10 mouse cellular contexts compared by ENCODE assay signal in the genomic region with DNA sequence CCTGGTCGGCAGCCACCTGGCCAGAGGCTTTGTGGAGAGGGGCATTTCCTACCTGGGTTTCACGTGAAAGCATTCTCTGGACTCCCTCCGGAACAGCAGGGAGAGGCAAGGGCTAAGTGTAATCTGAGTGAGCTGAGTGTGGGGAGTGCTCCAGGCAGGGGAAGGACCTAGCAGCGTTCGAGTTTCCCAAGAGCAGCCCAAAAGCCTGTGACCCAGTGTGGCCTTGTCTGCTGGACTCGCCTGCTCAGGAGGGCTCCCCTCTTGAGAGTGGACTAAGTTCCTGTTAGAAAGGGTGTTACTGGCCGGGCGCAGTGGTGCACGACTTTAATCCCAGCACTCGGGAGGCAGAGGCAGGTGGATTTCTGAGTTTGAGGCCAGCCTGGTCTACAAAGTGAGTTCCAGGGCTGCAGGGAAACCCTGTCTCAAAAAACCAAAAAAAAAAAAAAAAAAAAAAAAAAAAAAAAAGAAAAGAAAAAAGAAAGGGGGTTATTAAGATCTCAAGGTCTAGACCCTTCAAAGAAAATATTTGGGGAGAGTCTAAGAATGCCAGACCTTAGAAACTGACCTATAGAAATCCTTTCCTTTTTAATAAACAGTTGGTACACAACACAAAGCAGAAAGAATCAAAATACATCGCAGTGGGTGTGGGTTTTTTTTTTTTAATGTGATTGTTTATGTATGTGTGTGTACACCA. TPM values are rescaled to one million over a fixed set of nuclear protein-coding genes. Genes with fewer than 3 reads are reported as not detected.
DNase-seq lines count a peak whose midpoint lies in the region; ATAC-seq and TF ChIP-seq lines count a peak whose summit lies in the region.
"Had no signal": no experiment of that assay in that cellular context is flagged by ENCODE, and none has a peak within 500 bp of the region (broad histone marks: within the 10 kb centered on the region; RNA-seq: fewer than 3 reads in every experiment).

No protein-coding gene starts in this region.

- no peaks in the 10 kb centered on the region for H3K27me3 ChIP-seq in heart, postnatal 0 days (ENCODE audit: control insufficient read depth, insufficient read depth, low read length)
- H3K27me3 ChIP-seq in embryonic facial prominence, embryonic 14.5 days (replicated peaks; ENCODE audit: control insufficient read depth, insufficient read depth, low read length): no peaks in the 10 kb centered on the region
- H3K27me3 ChIP-seq: Patski had no signal

- H3K4me3 ChIP-seq in heart, postnatal 0 days (ENCODE audit: low read depth, low read length): no peak overlapping the region
- H3K4me3 ChIP-seq in ES-E14 (ENCODE audit: insufficient read depth in 1 of 2, low read depth in 1 of 2, low read length in 2 of 2, poor library complexity in 1 of 2, severe bottlenecking in 1 of 2): no peak overlapping the region
- no peak overlapping the region for H3K4me3 ChIP-seq in embryonic facial prominence, embryonic 14.5 days (ENCODE audit: low read depth, low read length)
- H3K4me3 ChIP-seq in macrophage (ENCODE audit: inconsistent target): no peak overlapping the region

- H3K4me1 ChIP-seq in heart, postnatal 0 days (ENCODE audit: control insufficient read depth, insufficient read depth): 0 out of 2 replicates have a peak, but pooled peaks cover 2% of the 10 kb centered on the region
- peaks cover 0 to 20% of the 10 kb centered on the region in 2 experiments; a peak in 2 of 4 replicates for H3K4me1 ChIP-seq in ES-E14 (ENCODE audit: control insufficient read depth in 2 of 2, insufficient read depth in 2 of 2, low read length in 2 of 2, poor library complexity in 1 of 2)
- peaks cover 7% of the 10 kb centered on the region for H3K4me1 ChIP-seq in embryonic facial prominence, embryonic 14.5 days (ENCODE audit: control insufficient read depth, insufficient read depth, low read length)

- intact Hi-C loops in heart, postnatal 25 days (cut with DNase I): loop anchor here (2.0 to 5.0 kb wide), 2 partner anchors 39 to 43 kb away; a partner anchor contains a TSS

- no peak for TF ChIP-seq EP300 in heart, postnatal 0 days (IDR thresholded peaks at IDR 0.05; ENCODE audit: low read depth)

- no peaks in the 10 kb centered on the region for H3K9me3 ChIP-seq in heart, postnatal 0 days (replicated peaks; ENCODE audit: control insufficient read depth, low read length)
- H3K9me3 ChIP-seq in ES-E14 (ENCODE audit: control insufficient read depth, insufficient read depth, low read depth, low read length): no peaks in the 10 kb centered on the region
- H3K9me3 ChIP-seq in embryonic facial prominence, embryonic 14.5 days (ENCODE audit: control insufficient read depth, low read length): no peaks in the 10 kb centered on the region

- no peak for DNase-seq in heart, postnatal 0 days (ENCODE audit: low spot score)
- no peak for DNase-seq in heart, postnatal 25 days (ENCODE audit: low spot score)
- no peak for DNase-seq in ES-E14 (ENCODE audit: low read depth, low spot score)
- DNase-seq in embryonic facial prominence, embryonic 14.5 days (ENCODE audit: low spot score): no peak
- no peak for DNase-seq in thymus, postnatal 4 days
- DNase-seq in gastrocnemius, adult 18-20 months (ENCODE audit: low spot score): no peak
- DNase-seq in thymus, adult 18-20 months: no peak
- DNase-seq: thymus, adult 2 months had no signal

- peaks cover 19% of the 10 kb centered on the region for H3K36me3 ChIP-seq in heart, postnatal 0 days (replicated peaks; ENCODE audit: control insufficient read depth, insufficient read depth, low read length)
- H3K36me3 ChIP-seq in ES-E14 (ENCODE audit: control insufficient read depth, insufficient read depth, low read length, poor library complexity, severe bottlenecking): peaks cover 31% of the 10 kb centered on the region
- peaks cover 38% of the 10 kb centered on the region for H3K36me3 ChIP-seq in embryonic facial prominence, embryonic 14.5 days (ENCODE audit: control insufficient read depth, insufficient read depth, low read length)
- peaks cover 18% of the 10 kb centered on the region for H3K36me3 ChIP-seq in macrophage (ENCODE audit: inconsistent target)

- WGBS in heart, postnatal 0 days: 55% methylated on average over 11 of the region's 11 CpGs
- 50% methylated on average over 11 of the region's 11 CpGs for WGBS in embryonic facial prominence, embryonic 14.5 days
- 87% methylated on average over 11 of the region's 11 CpGs for WGBS in macrophage (ENCODE audit: missing documents)

- no peak for ATAC-seq in heart, postnatal 0 days (ENCODE audit: insufficient read depth, low read depth)
- ATAC-seq in embryonic facial prominence, embryonic 14.5 days (ENCODE audit: low read depth): no peak
- ATAC-seq: Patski had no signal

- TF ChIP-seq CTCF in heart, postnatal 0 days (IDR thresholded peaks at IDR 0.05; ENCODE audit: low read depth): no peak

- H3K79me2 ChIP-seq in macrophage (ENCODE audit: inconsistent target): peaks cover 10% of the 10 kb centered on the region; the same call in 1 of the 2 replicates

- no peak overlapping the region for H3K4me2 ChIP-seq in heart, postnatal 0 days (ENCODE audit: low read depth, low read length)
- H3K4me2 ChIP-seq in embryonic facial prominence, embryonic 14.5 days (ENCODE audit: low read depth, low read length): no peak overlapping the region

- H3K27ac ChIP-seq in heart, postnatal 0 days (ENCODE audit: low read depth): 0 out of 2 replicates have a peak overlapping the region, but pooled peaks have one; percentile 11
- H3K27ac ChIP-seq in ES-E14 (ENCODE audit: insufficient read depth, low read depth, low read length, poor library complexity, severe bottlenecking): no peak overlapping the region
- peak overlapping the region; percentile 15; the same call in 1 of the 2 replicates for H3K27ac ChIP-seq in embryonic facial prominence, embryonic 14.5 days (replicated peaks; ENCODE audit: low read depth, low read length)
- H3K27ac ChIP-seq in macrophage: peak overlapping the region; percentile 71

- in situ Hi-C loops in ES-E14 (cut with MboI; ENCODE audit: low sequenced_read_pairs in 2 of 2, unreplicated experiment in 2 of 2): no loop called here

- H3K9ac ChIP-seq in heart, postnatal 0 days (replicated peaks; ENCODE audit: low read depth, low read length): no peak overlapping the region
- peak overlapping the region; percentile 28; the same call in 1 of the 2 replicates for H3K9ac ChIP-seq in ES-E14 (ENCODE audit: insufficient read depth, low read depth, low read length, poor library complexity, severe bottlenecking)
- H3K9ac ChIP-seq in embryonic facial prominence, embryonic 14.5 days (ENCODE audit: low read depth, low read length): 0 out of 2 replicates have a peak overlapping the region, but pooled peaks have one; percentile 8

RNA-seq across cellular contexts. Expression of a gene that starts 1.0 kb away (rescaled TPM):
- 0.23 and 1.4 TPM in 2 replicates for total RNA-seq in heart, postnatal 0 days (2014; rRNA removed; ENCODE audit: low replicate concordance)
- polyA plus RNA-seq in heart, postnatal 0 days (2015; fragmentation: Nextera tagmentation; extraction: Ambion mirVana): 0.97 and 1.6 TPM in 2 replicates
- under 1 TPM; 0.83 to 0.87 TPM for total RNA-seq in heart, postnatal 25 days (2021)
- 3.0 and 4.1 TPM in 2 replicates for total RNA-seq in ES-E14 (2012; rRNA removed)
- polyA plus RNA-seq in embryonic facial prominence, embryonic 14.5 days (2014; fragmentation: Nextera tagmentation; extraction: Ambion mirVana): 7.0 and 7.5 TPM in 2 replicates
- total RNA-seq in macrophage (2018; cell fraction: chromatin; rRNA removed): 1 to 10 TPM in 5 of 26 experiments, under 1 TPM in 9, not detected in 12; 0.37 to 2.5 (median 0.74) TPM
- total RNA-seq in macrophage (2018; cell fraction: cytosol; rRNA removed): 1 to 10 TPM in 7 of 26 experiments, under 1 TPM in 19; 0.44 to 1.3 (median 0.86) TPM
- 1 to 10 TPM in 6 of 26 experiments, under 1 TPM in 13, not detected in 7; 0.23 to 3.6 (median 0.78) TPM for total RNA-seq in macrophage (2018; cell fraction: nucleus; rRNA removed)
- 0.68 to 1.1 TPM (median 0.72 TPM) in 3 replicates for polyA plus RNA-seq in macrophage (2018)
- total RNA-seq in gastrocnemius, adult 18-20 months (2021): under 1 TPM; 0.19 to 0.34 TPM

RNA-seq across cellular contexts. Expression of a gene that starts 40.8 kb away (rescaled TPM):
- 34.2 and 45.7 TPM in 2 replicates for total RNA-seq in heart, postnatal 0 days (2014; rRNA removed; ENCODE audit: low replicate concordance)
- 26.5 and 27.8 TPM in 2 replicates for polyA plus RNA-seq in heart, postnatal 0 days (2015; fragmentation: Nextera tagmentation; extraction: Ambion mirVana)
- 10 to 100 TPM; 41.3 to 46.2 TPM for total RNA-seq in heart, postnatal 25 days (2021)
- 108 and 147 TPM in 2 replicates for total RNA-seq in ES-E14 (2012; rRNA removed)
- polyA plus RNA-seq in embryonic facial prominence, embryonic 14.5 days (2014; fragmentation: Nextera tagmentation; extraction: Ambion mirVana): 88.6 and 96.3 TPM in 2 replicates
- 100 to 1,000 TPM in 24 of 26 experiments, 10 to 100 TPM in 2; 72.2 to 414 (median 208) TPM for total RNA-seq in macrophage (2018; cell fraction: chromatin; rRNA removed)
- 100 to 1,000 TPM; 171 to 234 (median 210) TPM for total RNA-seq in macrophage (2018; cell fraction: cytosol; rRNA removed)
- total RNA-seq in macrophage (2018; cell fraction: nucleus; rRNA removed): 100 to 1,000 TPM in 25 of 26 experiments, 10 to 100 TPM in 1; 82.4 to 238 (median 191) TPM
- polyA plus RNA-seq in macrophage (2018): 151 to 499 TPM (median 254 TPM) in 3 replicates
- 10 to 100 TPM; 10.0 to 19.2 TPM for total RNA-seq in gastrocnemius, adult 18-20 months (2021)

RNA-seq across cellular contexts. Expression of a gene that starts 44.4 kb away (rescaled TPM):
- total RNA-seq in heart, postnatal 0 days (2014; rRNA removed; ENCODE audit: low replicate concordance): 7.1 and 9.9 TPM in 2 replicates
- polyA plus RNA-seq in heart, postnatal 0 days (2015; fragmentation: Nextera tagmentation; extraction: Ambion mirVana): 0.63 and 0.70 TPM in 2 replicates
- under 1 TPM in 1 of 2 experiments, not detected in 1; 0.11 TPM for total RNA-seq in heart, postnatal 25 days (2021)
- 2.2 and 4.1 TPM in 2 replicates for total RNA-seq in ES-E14 (2012; rRNA removed)
- 0.43 and 0.97 TPM in 2 replicates for polyA plus RNA-seq in embryonic facial prominence, embryonic 14.5 days (2014; fragmentation: Nextera tagmentation; extraction: Ambion mirVana)
- 1 to 10 TPM in 1 of 26 experiments, under 1 TPM in 9, not detected in 16; 0.33 to 1.4 (median 0.46) TPM for total RNA-seq in macrophage (2018; cell fraction: chromatin; rRNA removed)
- under 1 TPM; 0.38 to 0.92 (median 0.59) TPM for total RNA-seq in macrophage (2018; cell fraction: cytosol; rRNA removed)
- 1 to 10 TPM in 2 of 26 experiments, under 1 TPM in 14, not detected in 10; 0.18 to 1.9 (median 0.54) TPM for total RNA-seq in macrophage (2018; cell fraction: nucleus; rRNA removed)
- 0.14 to 0.69 TPM (median 0.51 TPM) in 3 replicates for polyA plus RNA-seq in macrophage (2018)
- total RNA-seq in gastrocnemius, adult 18-20 months (2021): under 1 TPM; 0.16 to 0.38 TPM

RNA-seq across cellular contexts. Expression of a gene that starts 57.4 kb away (rescaled TPM):
- 192 and 208 TPM in 2 replicates for total RNA-seq in heart, postnatal 0 days (2014; rRNA removed; ENCODE audit: low replicate concordance)
- polyA plus RNA-seq in heart, postnatal 0 days (2015; fragmentation: Nextera tagmentation; extraction: Ambion mirVana): 394 and 409 TPM in 2 replicates
- 100 to 1,000 TPM; 454 to 515 TPM for total RNA-seq in heart, postnatal 25 days (2021)
- total RNA-seq in ES-E14 (2012; rRNA removed): 1,213 and 1,430 TPM in 2 replicates
- polyA plus RNA-seq in embryonic facial prominence, embryonic 14.5 days (2014; fragmentation: Nextera tagmentation; extraction: Ambion mirVana): 712 and 810 TPM in 2 replicates
- total RNA-seq in macrophage (2018; cell fraction: chromatin; rRNA removed): 100 to 1,000 TPM; 108 to 477 (median 140) TPM
- total RNA-seq in macrophage (2018; cell fraction: cytosol; rRNA removed): 1,000 to 10,000 TPM in 6 of 26 experiments, 100 to 1,000 TPM in 20; 449 to 1,138 (median 724) TPM
- total RNA-seq in macrophage (2018; cell fraction: nucleus; rRNA removed): 100 to 1,000 TPM; 131 to 371 (median 177) TPM
- polyA plus RNA-seq in macrophage (2018): 992 to 1,238 TPM (median 1,231 TPM) in 3 replicates
- 100 to 1,000 TPM; 426 to 450 TPM for total RNA-seq in gastrocnemius, adult 18-20 months (2021)
